Mouse (Mus musculus) neural tube, embryonic 11.5 days (tissue): Measurements from ENCODE around the gene Slc7a8. TPM values are rescaled to one million over a fixed set of nuclear protein-coding genes. Genes with fewer than 3 reads are reported as not detected.

Experiments
- ATAC-seq: fragments of 200-750 bp; cut with Nextera tagmentation; 2 replicates; pipeline ENCODE4 v1.8.0; 2017; ENCODE audit warnings: moderate number of reproducible peaks, mild to moderate bottlenecking, moderate TSS enrichment, moderate library complexity; ENCODE audit not compliant: insufficient read depth, low FRiP score, low TSS enrichment
- DNase-seq: peaks from one replicate; pipeline ENCODE4 v3.0.0-alpha.2; 2015; ENCODE audit warnings: low spot score
- H3K27ac ChIP-seq: fragments of 300-500 bp; sonication (generic); 2 replicates; pipeline ENCODE4 v1.5.1; 2014; ENCODE audit warnings: low read depth, mild to moderate bottlenecking, low read length
- H3K27me3 ChIP-seq: fragments of 300-500 bp; sonication (generic); 2 replicates; pipeline ENCODE4 v1.6.1; 2014; ENCODE audit warnings: mild to moderate bottlenecking, low read length, mixed read lengths; ENCODE audit not compliant: control insufficient read depth, insufficient read depth
- H3K36me3 ChIP-seq: fragments of 300-500 bp; sonication (generic); 2 replicates; pipeline ENCODE4 v1.6.1; 2014; ENCODE audit warnings: mild to moderate bottlenecking, low read length, moderate library complexity, mixed read lengths; ENCODE audit not compliant: control insufficient read depth, insufficient read depth
- H3K4me1 ChIP-seq: fragments of 300-500 bp; sonication (generic); 2 replicates; pipeline ENCODE4 v1.6.1; 2014; ENCODE audit warnings: low read length, mixed read lengths; ENCODE audit not compliant: control insufficient read depth, insufficient read depth
- H3K4me2 ChIP-seq: fragments of 300-500 bp; sonication (generic); 2 replicates; pipeline ENCODE4 v1.6.1; 2014; ENCODE audit warnings: low read depth, mild to moderate bottlenecking, moderate library complexity
- H3K4me3 ChIP-seq: fragments of 300-500 bp; sonication (generic); 2 replicates; pipeline ENCODE4 v1.5.1; 2014; ENCODE audit warnings: low read depth, low read length
- H3K9ac ChIP-seq: fragments of 300-500 bp; sonication (generic); 2 replicates; pipeline ENCODE4 v1.6.1; 2014; ENCODE audit warnings: mild to moderate bottlenecking, low read length
- H3K9me3 ChIP-seq: fragments of 300-500 bp; sonication (generic); 2 replicates; pipeline ENCODE4 v1.6.1; 2016; ENCODE audit warnings: low read length; ENCODE audit not compliant: control insufficient read depth
- WGBS: fragments of 180-500 bp; shearing (Covaris S2); extraction: QIAGEN DNeasy Blood & Tissue Kit; methylation state at CpG from one replicate; pipeline ENCODE4 v1.1.7; 2014; 5-methylcytosine and 5-hydroxymethylcytosine counted together
- polyA plus RNA-seq: library from polyadenylated mRNA; unstranded; fragments of >200 nt; fragmentation: Nextera tagmentation; extraction: Ambion mirVana; gene quantifications from 2 replicates; pipeline ENCODE4 v1.2.1, GENCODE M21; 2014

Gene Slc7a8
- polyA plus RNA-seq: 3.2 and 3.4 TPM in 2 replicates

DNA sequence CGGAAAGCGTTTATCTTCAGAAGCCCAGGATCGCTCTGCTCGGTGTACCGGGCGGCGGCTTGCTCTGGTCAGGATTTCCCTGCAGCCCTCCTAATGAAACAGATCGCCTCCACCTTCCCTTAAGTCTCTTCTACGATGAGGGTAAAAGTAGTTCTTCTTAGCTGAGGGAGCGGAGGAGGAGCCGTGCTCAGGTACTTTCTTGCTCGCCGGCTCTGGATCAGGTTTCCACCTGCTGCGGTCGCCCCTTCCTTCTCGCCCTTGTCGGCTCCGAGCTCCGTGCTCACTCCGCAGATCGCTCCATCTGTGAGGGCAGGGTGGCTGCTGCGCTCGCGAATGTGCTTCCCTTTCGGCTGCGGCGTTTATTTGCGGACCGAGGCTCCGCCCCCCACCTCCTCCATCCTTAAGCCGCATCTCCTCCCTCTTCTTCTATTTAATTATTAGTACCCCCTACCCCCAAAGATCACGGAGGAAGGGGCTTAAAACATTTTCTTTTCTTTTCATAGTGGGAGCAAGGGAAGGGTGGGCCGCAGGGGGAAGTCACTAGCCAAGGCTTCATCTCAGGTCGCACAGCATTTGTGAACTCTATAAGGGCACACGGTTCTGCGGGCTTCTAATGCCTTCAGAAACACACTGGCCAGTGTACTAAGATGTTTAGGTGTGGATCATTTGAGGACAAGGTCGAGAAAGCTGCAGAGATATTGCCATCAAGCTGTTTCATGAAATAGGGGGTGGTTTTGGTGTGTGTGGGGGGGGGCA lies at the start of gene Slc7a8:
Slc7a8 (minus strand) TSS at position 337 of the 756 bp plus-strand sequence.
- no peak within 1 kb of the TSS for H3K27ac ChIP-seq
- peak within 1 kb of the TSS; percentile 72 for H3K4me2 ChIP-seq
- peak within 1 kb of the TSS; percentile 47; the same call in 1 of the 2 replicates for H3K9ac ChIP-seq
- H3K4me1 ChIP-seq: no peaks in the 10 kb centered on the region
- no peaks in the 10 kb centered on the region for H3K36me3 ChIP-seq
- H3K9me3 ChIP-seq: no peaks in the 10 kb centered on the region
- ATAC-seq (peak; percentile 35; the same call in 1 of the 2 replicates), DNase-seq (peak; percentile 78)
- WGBS: 1% methylated on average over 37 of the region's 37 CpGs
- peaks cover 3% of the 10 kb centered on the region; the same call in 1 of the 2 replicates for H3K27me3 ChIP-seq
- peak within 1 kb of the TSS; percentile 36 for H3K4me3 ChIP-seq

DNA sequence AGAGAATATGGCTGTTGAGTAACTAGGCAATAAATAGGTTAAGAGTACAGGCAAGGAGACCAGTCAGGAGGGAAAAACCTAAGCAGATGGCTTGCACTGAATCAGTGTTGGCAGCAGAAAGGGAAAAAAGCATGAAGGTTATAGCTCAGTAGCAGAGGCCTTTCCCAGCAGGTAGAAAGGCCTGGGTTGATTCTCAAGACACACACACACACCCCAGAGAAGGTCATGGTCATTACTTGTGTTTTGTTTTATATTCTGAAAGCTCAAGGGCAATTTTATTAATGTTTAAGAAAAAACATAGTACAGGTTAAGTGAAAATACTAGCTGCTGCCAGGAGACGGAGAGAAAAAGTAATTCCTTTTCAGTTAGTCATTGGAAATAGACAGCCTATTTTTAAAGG lies 42.0 kb upstream of the Slc7a8 start:
- H3K4me3 ChIP-seq: no peak overlapping the region
- DNase-seq (no peak), ATAC-seq (no peak)
- 83% methylated on average over 1 of the region's 1 CpGs for WGBS
- H3K27ac ChIP-seq: no peak overlapping the region
- H3K4me2 ChIP-seq: no peak overlapping the region
- no peaks in the 10 kb centered on the region for H3K36me3 ChIP-seq
- no peaks in the 10 kb centered on the region for H3K9me3 ChIP-seq
- no peaks in the 10 kb centered on the region for H3K4me1 ChIP-seq
- H3K9ac ChIP-seq: no peak overlapping the region
- H3K27me3 ChIP-seq: no peaks in the 10 kb centered on the region

DNA sequence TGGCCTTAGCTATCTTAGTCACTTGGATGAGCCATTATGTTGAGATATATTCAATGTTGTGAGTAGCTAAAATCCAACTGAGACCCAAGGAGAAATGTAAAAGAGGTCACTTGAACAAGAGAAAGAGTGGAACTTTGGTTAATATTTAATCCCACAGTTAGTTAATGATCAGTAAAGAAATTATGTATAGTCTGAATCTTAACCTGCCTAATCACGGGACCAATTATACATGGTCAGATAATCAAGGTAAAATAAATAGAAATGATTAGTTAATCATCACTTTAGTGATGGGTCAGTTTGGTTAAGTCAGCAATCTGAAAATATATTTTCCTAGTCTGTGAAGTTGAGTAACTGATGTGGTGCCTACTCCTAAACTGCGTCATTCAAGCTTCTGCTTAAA lies 40.6 kb upstream of the Slc7a8 start:
- ATAC-seq: no peak
- H3K9ac ChIP-seq: no peak overlapping the region
- H3K27me3 ChIP-seq: no peaks in the 10 kb centered on the region
- no peak overlapping the region for H3K27ac ChIP-seq
- no peak for DNase-seq
- 83% methylated on average over 2 of the region's 2 CpGs for WGBS
- H3K9me3 ChIP-seq: no peaks in the 10 kb centered on the region
- no peak overlapping the region for H3K4me2 ChIP-seq
- no peaks in the 10 kb centered on the region for H3K36me3 ChIP-seq
- H3K4me3 ChIP-seq: no peak overlapping the region
- H3K4me1 ChIP-seq: no peaks in the 10 kb centered on the region

DNA sequence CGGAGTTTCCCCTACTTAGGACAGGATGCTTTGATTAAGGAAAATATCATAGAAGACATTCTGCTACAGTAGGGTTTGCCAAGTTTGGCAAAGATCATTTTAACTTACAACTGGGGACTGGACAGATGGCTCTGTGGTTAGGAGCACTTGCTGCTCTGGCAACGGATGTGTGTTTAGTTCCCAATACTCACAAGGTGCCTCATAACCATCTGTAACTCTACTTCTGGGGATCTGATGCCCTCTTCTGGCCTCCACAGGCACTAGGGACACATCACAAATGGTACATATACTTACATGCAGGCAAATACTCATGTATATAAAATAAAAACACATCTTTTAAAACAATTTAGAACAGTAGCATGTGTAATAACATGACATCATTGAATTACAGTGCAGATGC lies 36.0 kb upstream of the Slc7a8 start:
- H3K4me3 ChIP-seq: no peak overlapping the region
- H3K27ac ChIP-seq: no peak overlapping the region
- H3K9me3 ChIP-seq: no peaks in the 10 kb centered on the region
- no peak overlapping the region for H3K4me2 ChIP-seq
- H3K4me1 ChIP-seq: no peaks in the 10 kb centered on the region
- ATAC-seq (no peak), DNase-seq (peak; percentile 16)
- H3K27me3 ChIP-seq: no peaks in the 10 kb centered on the region
- no peak overlapping the region for H3K9ac ChIP-seq
- no peaks in the 10 kb centered on the region for H3K36me3 ChIP-seq
- WGBS: 55% methylated on average over 2 of the region's 2 CpGs

DNA sequence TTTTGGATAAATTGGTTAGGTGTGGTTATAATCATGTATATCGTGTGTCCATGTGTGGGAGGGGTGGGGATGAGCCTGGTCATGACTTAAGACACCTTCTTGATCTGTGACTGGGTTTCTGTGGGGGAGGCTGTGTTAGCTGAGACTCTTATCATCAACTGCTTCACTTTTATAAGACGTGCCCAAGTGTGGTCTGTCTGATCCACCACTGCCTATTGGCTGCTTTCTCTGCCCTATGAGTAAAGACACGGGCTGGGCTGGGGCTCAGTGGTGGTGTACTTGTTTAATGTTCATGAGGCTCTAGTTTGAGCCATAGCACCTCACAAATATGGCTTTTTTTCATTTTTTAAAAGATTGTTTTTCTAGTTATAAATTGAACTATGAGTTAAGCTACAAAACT lies 34.0 kb upstream of the Slc7a8 start:
- 73% methylated on average over 3 of the region's 3 CpGs for WGBS
- Histone ChIP-seq H3K27me3 (no peaks in the 10 kb centered on the region), H3K4me2 (no peak overlapping the region)

DNA sequence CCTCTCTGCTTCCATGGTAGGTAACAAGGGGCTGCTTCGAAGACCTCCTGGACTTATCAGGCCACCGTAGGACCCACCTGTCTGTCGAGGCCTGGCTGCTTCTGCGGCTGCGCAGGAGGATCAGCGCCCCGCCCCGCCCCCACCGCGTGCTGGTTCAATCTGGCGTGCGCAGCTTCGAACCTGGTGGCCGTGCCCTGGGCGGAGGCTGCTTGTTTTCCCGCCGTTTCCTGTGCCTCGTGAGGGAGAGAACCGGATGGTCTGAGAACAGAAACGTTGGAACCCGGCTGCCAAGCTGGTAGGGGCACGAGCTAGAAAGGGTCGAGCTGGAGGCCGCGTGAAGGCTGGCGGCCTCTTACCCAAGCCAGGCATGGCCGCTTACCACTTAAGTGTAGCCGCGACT lies 32.2 kb upstream of the Slc7a8 start, which contains the start of gene Rnf212b:
Rnf212b (plus strand) TSS at position 151 of the 400 bp plus-strand sequence.
- DNase-seq (no peak), ATAC-seq (no peak)
- H3K4me1 ChIP-seq: no peaks in the 10 kb centered on the region
- H3K4me2 ChIP-seq: no peak within 1 kb of the TSS
- 82% methylated on average over 29 of the region's 29 CpGs for WGBS
- H3K9me3 ChIP-seq: no peaks in the 10 kb centered on the region
- no peaks in the 10 kb centered on the region for H3K27me3 ChIP-seq
- no peak within 1 kb of the TSS for H3K27ac ChIP-seq
- H3K4me3 ChIP-seq: no peak within 1 kb of the TSS
- no peaks in the 10 kb centered on the region for H3K36me3 ChIP-seq
- no peak within 1 kb of the TSS for H3K9ac ChIP-seq

More for the DNA sequence above, 34.0 kb upstream of the Slc7a8 start:
- Histone ChIP-seq H3K4me3 (no peak overlapping the region), H3K9me3 (no peaks in the 10 kb centered on the region), H3K9ac (no peak overlapping the region), H3K36me3 (no peaks in the 10 kb centered on the region), H3K27ac (no peak overlapping the region), H3K4me1 (no peaks in the 10 kb centered on the region)
- ATAC-seq (no peak), DNase-seq (no peak)

DNA sequence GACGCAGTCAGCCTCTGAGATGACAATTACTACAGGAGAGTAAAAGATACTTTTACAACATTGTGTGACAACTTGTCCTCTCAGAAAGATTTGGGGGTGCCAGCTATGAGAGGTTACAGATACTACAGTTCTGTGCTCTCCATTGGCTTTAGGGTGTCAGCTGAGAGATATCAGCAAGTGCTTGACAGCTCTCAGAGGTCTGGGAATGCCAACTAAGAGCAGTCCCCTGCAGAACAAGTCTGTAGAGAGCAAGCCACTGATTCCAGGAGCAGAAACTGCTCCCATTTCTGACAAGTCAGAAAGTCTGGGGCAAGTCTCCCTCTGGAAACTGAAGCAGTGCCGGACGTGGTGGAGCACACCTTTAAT lies 27.9 kb upstream of the Slc7a8 start:
- Histone ChIP-seq H3K27ac (no peak overlapping the region), H3K4me2 (no peak overlapping the region), H3K4me3 (no peak overlapping the region), H3K27me3 (no peaks in the 10 kb centered on the region), H3K9me3 (no peaks in the 10 kb centered on the region), H3K9ac (no peak overlapping the region), H3K36me3 (no peaks in the 10 kb centered on the region), H3K4me1 (no peaks in the 10 kb centered on the region)
- ATAC-seq (no peak), DNase-seq (no peak)
- WGBS: 82% methylated on average over 3 of the region's 3 CpGs

DNA sequence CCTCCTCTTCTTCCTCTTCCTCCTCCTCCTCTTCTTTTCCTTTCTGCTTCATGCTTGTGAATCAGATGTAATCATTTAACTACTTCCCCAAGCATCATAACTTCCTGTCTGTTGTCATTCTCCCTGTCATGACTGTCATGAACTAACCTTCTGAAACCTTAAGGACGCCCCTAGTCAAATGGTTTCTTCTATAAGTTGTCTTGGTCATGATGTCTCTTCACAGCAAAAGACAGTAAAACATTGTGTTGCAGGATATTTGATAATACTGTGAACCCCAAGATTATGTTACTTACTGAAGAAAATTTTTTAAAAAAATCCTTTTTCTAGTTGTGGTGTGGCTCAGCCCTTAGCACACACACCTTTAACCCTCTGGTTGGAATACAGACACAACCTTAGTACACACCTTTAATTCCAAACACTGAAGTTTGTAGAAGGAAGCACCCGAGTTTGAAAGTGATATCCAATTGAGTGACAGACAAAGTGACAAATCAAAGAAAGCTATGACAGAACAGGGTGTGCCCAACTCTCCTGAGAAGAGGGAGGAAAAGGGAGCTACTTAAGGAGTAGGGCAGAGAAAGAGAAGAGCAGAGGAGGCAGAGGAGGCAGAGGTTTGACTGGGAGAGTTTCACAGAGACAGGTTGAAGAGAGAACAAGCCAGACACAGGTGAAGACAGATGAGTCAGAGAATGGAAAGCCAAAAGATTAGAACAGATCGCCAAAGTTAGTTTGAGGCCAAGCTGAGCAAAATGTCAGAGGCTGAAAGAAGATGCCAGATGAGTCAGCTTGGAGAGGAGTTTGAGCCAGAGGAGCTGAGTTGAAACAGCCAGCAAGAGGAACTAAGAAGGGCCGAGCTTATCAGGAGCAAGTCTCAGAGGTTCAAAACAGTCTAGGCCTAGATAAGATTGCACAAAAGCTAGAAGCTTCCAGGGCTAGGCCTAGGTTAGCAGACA lies 27.2 kb upstream of the Slc7a8 start:
- ATAC-seq: no peak
- WGBS: 81% methylated on average over 4 of the region's 4 CpGs
- no peaks in the 10 kb centered on the region for H3K4me1 ChIP-seq

More for the DNA sequence above, 27.2 kb upstream of the Slc7a8 start:
- Histone ChIP-seq H3K4me3 (no peak overlapping the region), H3K27ac (no peak overlapping the region), H3K9ac (no peak overlapping the region), H3K4me2 (no peak overlapping the region), H3K36me3 (no peaks in the 10 kb centered on the region), H3K27me3 (no peaks in the 10 kb centered on the region), H3K9me3 (no peaks in the 10 kb centered on the region)
- DNase-seq: no peak
